Mouse (Mus musculus): ENCODE data around the gene Fyb. TPM values are rescaled to one million over a fixed set of nuclear protein-coding genes. Genes with fewer than 3 reads are reported as not detected.
A peak's percentile ranks its signal among the peaks of the same experiment; 100 is the strongest.

Fyb gene
- polyA plus RNA-seq, 1 experiment from 2014 or later, result 3.9 TPM

DNA sequence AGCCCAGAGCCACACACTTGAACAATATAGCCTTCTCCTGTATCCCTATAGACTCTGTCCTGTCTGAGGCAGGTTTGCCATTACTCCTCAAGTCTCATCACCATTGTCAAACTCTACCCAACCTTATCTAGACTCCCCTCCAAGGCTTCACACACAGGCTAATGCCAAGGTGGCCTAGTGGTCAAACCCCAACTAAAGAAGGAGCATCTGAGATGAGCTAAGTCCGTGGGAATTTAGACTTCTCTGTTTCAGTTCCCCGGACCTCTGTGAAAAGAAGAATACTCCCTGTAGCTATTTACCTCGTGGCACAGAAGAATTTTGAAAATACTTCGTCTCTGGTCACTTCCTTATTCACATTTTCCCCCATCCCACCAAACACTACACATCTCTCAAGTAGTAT is 39.5 kb downstream of the Fyb start:
- no peak for ATAC-seq (ENCODE audit: insufficient number of reproducible peaks, insufficient read depth, low FRiP score, low read depth)
- WGBS, result 81% methylated on average over 4 of the region's 4 CpGs
- Histone ChIP-seq H3K4me2 (ENCODE audit: low read length) (no peak overlapping the region), H3K9ac (ENCODE audit: low read length) (no peak overlapping the region), H3K4me1 (ENCODE audit: control insufficient read depth in 2 of 2, insufficient read depth in 2 of 2, low read length in 2 of 2) (peaks cover 4 to 6% of the 10 kb centered on the region in 2 experiments; a peak in 2 of 4 replicates), H3K36me3 (ENCODE audit: control insufficient read depth, insufficient read depth, low read length) (no peaks in the 10 kb centered on the region), H3K27me3 (ENCODE audit: control insufficient read depth, insufficient read depth, low read length) (no peaks in the 10 kb centered on the region), H3K27ac (replicated peaks in 1 of 2; ENCODE audit: control insufficient read depth in 1 of 2, insufficient read depth in 1 of 2, low read depth in 2 of 2, low read length in 2 of 2) (no peak overlapping the region), H3K4me3 (ENCODE audit: control insufficient read depth in 1 of 2, insufficient read depth in 1 of 2, low read depth in 1 of 2, low read length in 2 of 2) (no peak overlapping the region), H3K9me3 (ENCODE audit: control insufficient read depth, low read length) (peaks cover 4% of the 10 kb centered on the region; the same call in 1 of the 2 replicates)

DNA sequence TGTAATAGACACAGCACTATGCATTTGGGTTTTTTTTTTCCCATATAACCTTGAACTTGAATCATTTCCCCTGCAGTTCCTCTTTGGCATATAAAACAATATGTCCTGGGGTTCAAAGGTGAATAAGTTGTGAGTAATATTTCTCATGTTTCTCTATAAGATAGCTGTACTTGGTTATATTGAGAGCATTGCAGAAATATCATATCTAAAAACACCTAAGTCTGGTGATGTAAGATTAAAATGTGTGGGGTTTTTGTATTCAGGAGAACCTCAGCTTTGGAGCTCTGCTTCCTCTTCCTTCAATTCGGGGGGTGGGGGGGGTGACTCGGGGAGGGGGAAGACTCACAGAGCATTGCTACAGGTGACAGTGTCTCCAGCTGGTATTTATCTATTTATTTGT is 40.0 kb downstream of the Fyb start:
- Histone ChIP-seq H3K9me3 (ENCODE audit: control insufficient read depth, low read length) (peaks cover 4% of the 10 kb centered on the region; the same call in 1 of the 2 replicates), H3K9ac (ENCODE audit: low read length) (no peak overlapping the region), H3K27me3 (ENCODE audit: control insufficient read depth, insufficient read depth, low read length) (no peaks in the 10 kb centered on the region), H3K4me2 (ENCODE audit: low read length) (no peak overlapping the region), H3K36me3 (ENCODE audit: control insufficient read depth, insufficient read depth, low read length) (no peaks in the 10 kb centered on the region), H3K4me1 (ENCODE audit: control insufficient read depth in 2 of 2, insufficient read depth in 2 of 2, low read length in 2 of 2) (peaks cover 7% of the 10 kb centered on the region in 2 experiments; a peak in 2 of 4 replicates), H3K4me3 (ENCODE audit: control insufficient read depth in 1 of 2, insufficient read depth in 1 of 2, low read depth in 1 of 2, low read length in 2 of 2) (no peak overlapping the region), H3K27ac (replicated peaks in 1 of 2; ENCODE audit: control insufficient read depth in 1 of 2, insufficient read depth in 1 of 2, low read depth in 2 of 2, low read length in 2 of 2) (no peak overlapping the region)
- no peak for ATAC-seq (ENCODE audit: insufficient number of reproducible peaks, insufficient read depth, low FRiP score, low read depth)
- WGBS, result 87% methylated on average over 2 of the region's 2 CpGs

DNA sequence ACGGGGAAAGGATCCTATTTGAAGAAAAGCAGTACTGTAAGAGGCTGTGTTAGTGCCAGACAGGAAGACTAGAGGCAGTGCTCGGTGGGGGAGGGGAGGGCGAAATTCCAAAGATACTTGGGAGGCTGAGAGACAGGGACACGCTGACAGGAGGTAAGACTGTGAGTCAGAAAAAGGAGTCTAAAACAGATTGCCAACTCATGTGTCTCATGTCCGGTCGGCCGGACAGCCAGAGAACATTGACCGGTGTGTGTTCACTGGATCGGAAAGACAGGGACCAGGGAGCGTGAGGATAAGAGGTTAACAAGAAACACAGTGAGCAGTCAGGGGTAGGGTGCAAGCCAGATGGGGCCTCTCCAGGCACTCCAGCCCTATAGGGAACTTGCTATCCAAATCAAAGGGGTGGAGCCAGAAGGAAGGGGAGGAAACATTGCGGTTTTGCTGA is 42.3 kb downstream of the Fyb start:
- peak; percentile 79 for ATAC-seq (ENCODE audit: insufficient number of reproducible peaks, insufficient read depth, low FRiP score, low read depth)
- Histone ChIP-seq H3K4me2 (ENCODE audit: low read length) (peak overlapping the region; percentile 61), H3K27ac (replicated peaks in 1 of 2; ENCODE audit: control insufficient read depth in 1 of 2, insufficient read depth in 1 of 2, low read depth in 2 of 2, low read length in 2 of 2) (peak overlapping the region; percentile 78 to 95), H3K27me3 (ENCODE audit: control insufficient read depth, insufficient read depth, low read length) (no peaks in the 10 kb centered on the region), H3K9me3 (ENCODE audit: control insufficient read depth, low read length) (peaks cover 4% of the 10 kb centered on the region; the same call in 1 of the 2 replicates), H3K9ac (ENCODE audit: low read length) (peak overlapping the region; percentile 44; the same call in 1 of the 2 replicates), H3K4me1 (ENCODE audit: control insufficient read depth in 2 of 2, insufficient read depth in 2 of 2, low read length in 2 of 2) (peaks cover 7 to 9% of the 10 kb centered on the region in 2 experiments; a peak in 2 of 4 replicates), H3K36me3 (ENCODE audit: control insufficient read depth, insufficient read depth, low read length) (no peaks in the 10 kb centered on the region), H3K4me3 (ENCODE audit: control insufficient read depth in 1 of 2, insufficient read depth in 1 of 2, low read depth in 1 of 2, low read length in 2 of 2) (peak overlapping the region; percentile 29 to 52)
- under 1% methylated on average over 11 of the region's 11 CpGs for WGBS

DNA sequence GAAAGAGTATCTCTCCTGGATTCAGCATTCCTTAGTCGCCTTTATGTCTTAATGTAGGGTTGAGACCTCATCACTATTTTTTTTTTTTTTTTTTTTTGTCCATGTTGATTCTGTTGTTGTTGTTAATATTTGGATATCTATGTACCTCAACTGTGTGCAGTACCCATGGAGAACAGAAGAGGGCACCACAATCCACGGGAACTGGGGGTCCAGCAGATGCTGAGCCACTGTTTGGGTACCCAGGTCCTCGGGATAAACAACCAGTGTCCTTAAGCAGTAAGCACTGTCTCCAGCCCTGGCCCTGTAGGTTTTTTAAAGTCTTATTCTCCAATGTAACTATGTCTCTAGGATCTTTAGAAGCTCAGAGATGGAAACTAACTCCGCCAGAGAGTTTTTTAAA is 43.2 kb downstream of the Fyb start:
- Histone ChIP-seq H3K4me1 (ENCODE audit: control insufficient read depth in 2 of 2, insufficient read depth in 2 of 2, low read length in 2 of 2) (peaks cover 7 to 9% of the 10 kb centered on the region in 2 experiments; a peak in 2 of 4 replicates), H3K9me3 (ENCODE audit: control insufficient read depth, low read length) (peaks cover 4% of the 10 kb centered on the region; the same call in 1 of the 2 replicates), H3K36me3 (ENCODE audit: control insufficient read depth, insufficient read depth, low read length) (no peaks in the 10 kb centered on the region), H3K4me2 (ENCODE audit: low read length) (no peak overlapping the region), H3K4me3 (ENCODE audit: control insufficient read depth in 1 of 2, insufficient read depth in 1 of 2, low read depth in 1 of 2, low read length in 2 of 2) (no peak overlapping the region), H3K27me3 (ENCODE audit: control insufficient read depth, insufficient read depth, low read length) (no peaks in the 10 kb centered on the region), H3K9ac (ENCODE audit: low read length) (no peak overlapping the region), H3K27ac (replicated peaks in 1 of 2; ENCODE audit: control insufficient read depth in 1 of 2, insufficient read depth in 1 of 2, low read depth in 2 of 2, low read length in 2 of 2) (no peak overlapping the region)
- 97% methylated on average over 4 of the region's 4 CpGs for WGBS
- ATAC-seq (ENCODE audit: insufficient number of reproducible peaks, insufficient read depth, low FRiP score, low read depth), result no peak

DNA sequence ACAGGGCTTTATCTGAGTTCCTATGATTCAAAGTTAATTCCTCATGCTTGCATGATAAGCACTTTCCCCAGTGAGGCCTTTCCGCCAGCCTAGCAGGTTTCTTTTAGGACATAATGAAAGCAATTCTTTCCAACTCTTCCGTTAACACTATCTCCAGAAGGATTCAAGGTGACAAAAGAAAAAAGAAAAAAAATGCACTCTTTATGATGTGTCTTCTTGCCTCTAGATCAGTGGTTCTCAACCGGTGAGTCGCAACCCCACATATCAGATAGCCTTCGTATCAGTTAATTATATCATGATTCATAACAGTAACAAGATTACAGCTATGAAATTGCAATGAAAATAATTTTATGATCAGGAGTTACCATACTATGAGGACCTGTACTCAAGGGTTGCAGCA is 45.3 kb downstream of the Fyb start:
- no peak overlapping the region for H3K27ac ChIP-seq (replicated peaks in 1 of 2; ENCODE audit: control insufficient read depth in 1 of 2, insufficient read depth in 1 of 2, low read depth in 2 of 2, low read length in 2 of 2)
- WGBS, result 71% methylated on average over 5 of the region's 5 CpGs
- H3K9me3 ChIP-seq (ENCODE audit: control insufficient read depth, low read length), result peaks cover 4% of the 10 kb centered on the region; the same call in 1 of the 2 replicates
- no peak overlapping the region for H3K4me2 ChIP-seq (ENCODE audit: low read length)
- H3K27me3 ChIP-seq (ENCODE audit: control insufficient read depth, insufficient read depth, low read length), result no peaks in the 10 kb centered on the region
- no peak overlapping the region for H3K9ac ChIP-seq (ENCODE audit: low read length)
- no peak for ATAC-seq (ENCODE audit: insufficient number of reproducible peaks, insufficient read depth, low FRiP score, low read depth)
- peaks cover 7 to 9% of the 10 kb centered on the region in 2 experiments; a peak in 2 of 4 replicates for H3K4me1 ChIP-seq (ENCODE audit: control insufficient read depth in 2 of 2, insufficient read depth in 2 of 2, low read length in 2 of 2)
- no peaks in the 10 kb centered on the region for H3K36me3 ChIP-seq (ENCODE audit: control insufficient read depth, insufficient read depth, low read length)
- no peak overlapping the region for H3K4me3 ChIP-seq (ENCODE audit: control insufficient read depth in 1 of 2, insufficient read depth in 1 of 2, low read depth in 1 of 2, low read length in 2 of 2)

DNA sequence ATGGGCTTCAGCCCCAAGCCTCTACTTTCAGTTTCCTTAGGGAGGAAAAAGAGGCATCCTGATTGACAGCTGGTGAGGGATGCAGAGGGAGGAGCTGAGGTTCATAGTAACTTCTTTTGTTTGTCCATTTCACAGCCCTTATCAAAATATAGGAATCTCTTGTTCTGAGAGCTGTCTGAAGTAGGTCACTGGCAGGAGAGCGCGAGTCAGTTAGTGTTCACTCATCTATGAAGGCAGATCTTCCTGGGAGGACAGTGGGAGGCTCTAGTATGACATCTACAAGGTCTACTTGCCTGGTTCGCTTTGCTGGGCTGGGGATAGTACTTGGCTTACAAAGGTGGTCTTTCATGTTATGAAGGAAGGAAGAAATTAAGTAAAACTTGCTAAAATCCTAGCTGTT is 46.0 kb downstream of the Fyb start:
- ATAC-seq (ENCODE audit: insufficient number of reproducible peaks, insufficient read depth, low FRiP score, low read depth), result no peak
- 83% methylated on average over 3 of the region's 3 CpGs for WGBS
- H3K4me3 ChIP-seq (ENCODE audit: control insufficient read depth in 1 of 2, insufficient read depth in 1 of 2, low read depth in 1 of 2, low read length in 2 of 2), result no peak overlapping the region

DNA sequence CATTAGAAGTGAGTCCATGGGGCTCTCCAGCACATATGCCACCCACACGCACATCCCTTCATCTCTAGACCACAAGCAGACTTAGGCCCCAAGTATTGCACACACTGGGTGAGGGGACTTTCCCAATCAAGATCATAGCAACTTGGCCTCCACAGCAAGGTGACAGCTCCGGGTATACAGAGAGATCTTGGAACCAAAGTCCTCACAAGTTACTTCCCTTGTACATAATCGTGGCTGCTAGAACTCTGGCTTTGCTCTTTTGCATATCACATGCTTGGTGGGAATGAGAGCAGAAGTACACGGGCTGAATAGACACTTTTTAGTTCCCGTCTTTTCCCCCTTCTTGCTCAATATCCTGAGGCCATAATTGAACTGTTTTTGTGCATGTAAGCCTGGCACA is 46.4 kb downstream of the Fyb start:
- no peak for ATAC-seq (ENCODE audit: insufficient number of reproducible peaks, insufficient read depth, low FRiP score, low read depth)
- Histone ChIP-seq H3K4me2 (ENCODE audit: low read length) (no peak overlapping the region), H3K9me3 (ENCODE audit: control insufficient read depth, low read length) (peaks cover 4% of the 10 kb centered on the region; the same call in 1 of the 2 replicates), H3K9ac (ENCODE audit: low read length) (no peak overlapping the region), H3K27ac (replicated peaks in 1 of 2; ENCODE audit: control insufficient read depth in 1 of 2, insufficient read depth in 1 of 2, low read depth in 2 of 2, low read length in 2 of 2) (no peak overlapping the region), H3K27me3 (ENCODE audit: control insufficient read depth, insufficient read depth, low read length) (no peaks in the 10 kb centered on the region), H3K4me3 (ENCODE audit: control insufficient read depth in 1 of 2, insufficient read depth in 1 of 2, low read depth in 1 of 2, low read length in 2 of 2) (no peak overlapping the region), H3K4me1 (ENCODE audit: control insufficient read depth in 2 of 2, insufficient read depth in 2 of 2, low read length in 2 of 2) (peaks cover 7 to 10% of the 10 kb centered on the region in 2 experiments; a peak in 2 of 4 replicates), H3K36me3 (ENCODE audit: control insufficient read depth, insufficient read depth, low read length) (no peaks in the 10 kb centered on the region)
- 58% methylated on average over 5 of the region's 5 CpGs for WGBS

More for the DNA sequence above, 46.0 kb downstream of the Fyb start:
- no peaks in the 10 kb centered on the region for H3K27me3 ChIP-seq (ENCODE audit: control insufficient read depth, insufficient read depth, low read length)
- H3K27ac ChIP-seq (replicated peaks in 1 of 2; ENCODE audit: control insufficient read depth in 1 of 2, insufficient read depth in 1 of 2, low read depth in 2 of 2, low read length in 2 of 2), result no peak overlapping the region
- H3K4me2 ChIP-seq (ENCODE audit: low read length), result no peak overlapping the region
- no peaks in the 10 kb centered on the region for H3K36me3 ChIP-seq (ENCODE audit: control insufficient read depth, insufficient read depth, low read length)
- no peak overlapping the region for H3K9ac ChIP-seq (ENCODE audit: low read length)
- H3K9me3 ChIP-seq (ENCODE audit: control insufficient read depth, low read length), result peaks cover 4% of the 10 kb centered on the region; the same call in 1 of the 2 replicates
- H3K4me1 ChIP-seq (ENCODE audit: control insufficient read depth in 2 of 2, insufficient read depth in 2 of 2, low read length in 2 of 2), result peaks cover 7 to 9% of the 10 kb centered on the region in 2 experiments; a peak in 2 of 4 replicates

All from heart, embryonic 14.5 days (tissue).